Mouse (Mus musculus): Measurements from ENCODE around the gene Adamts3.

Adamts3 gene

GRCm38 (mm10) chr5:89883051-89883907 lies at the start of gene Adamts3:
Adamts3 (minus strand) TSS chr5:89883334.
- DNase-seq (ENCODE audit: low spot score in 2 of 2) = peak in 1 of 2 experiments; percentile 38

- no peak for DNase-seq (ENCODE audit: low spot score in 2 of 2)
Observed at GRCm38 (mm10) chr5:89931511-89931910, 48.4 kb upstream of the Adamts3 start.

- DNase-seq (ENCODE audit: low spot score in 2 of 2) = no peak
Observed at GRCm38 (mm10) chr5:89912359-89912758, 29.2 kb upstream of the Adamts3 start.

GRCm38 (mm10) chr5:89911950-89912349 lies 28.8 kb upstream of the Adamts3 start:
- DNase-seq (ENCODE audit: low spot score in 2 of 2) = no peak

- DNase-seq (ENCODE audit: low spot score in 2 of 2) = no peak
Observed at GRCm38 (mm10) chr5:89911508-89911907, 28.4 kb upstream of the Adamts3 start.

GRCm38 (mm10) chr5:89906884-89907431 lies 23.8 kb upstream of the Adamts3 start:
- no peak for DNase-seq (ENCODE audit: low spot score in 2 of 2)

- no peak for DNase-seq (ENCODE audit: low spot score in 2 of 2)
Observed at GRCm38 (mm10) chr5:89901026-89901425, 17.9 kb upstream of the Adamts3 start.

- no peak for DNase-seq (ENCODE audit: low spot score in 2 of 2)
Observed at GRCm38 (mm10) chr5:89897495-89897894, 14.4 kb upstream of the Adamts3 start.

GRCm38 (mm10) chr5:89895520-89895919 lies 12.4 kb upstream of the Adamts3 start:
- no peak for DNase-seq (ENCODE audit: low spot score in 2 of 2)

- no peak for DNase-seq (ENCODE audit: low spot score in 2 of 2)
Observed at GRCm38 (mm10) chr5:89884991-89885390, 1.9 kb upstream of the Adamts3 start.

GRCm38 (mm10) chr5:89883908-89884204 lies 722 bp upstream of the Adamts3 start:
- no peak for DNase-seq (ENCODE audit: low spot score in 2 of 2)

GRCm38 (mm10) chr5:89882091-89882734 lies 921 bp downstream of the Adamts3 start:
- DNase-seq (ENCODE audit: low spot score in 2 of 2) = peak; percentile 52 to 53

- DNase-seq (ENCODE audit: low spot score in 2 of 2) = no peak
Observed at GRCm38 (mm10) chr5:89881425-89881824, 1.7 kb downstream of the Adamts3 start.

- DNase-seq (ENCODE audit: low spot score in 2 of 2) = no peak
Observed at GRCm38 (mm10) chr5:89878866-89879392, 4.2 kb downstream of the Adamts3 start.

- DNase-seq (ENCODE audit: low spot score in 2 of 2) = no peak
Observed at GRCm38 (mm10) chr5:89872661-89873060, 10.5 kb downstream of the Adamts3 start.

GRCm38 (mm10) chr5:89859603-89860002 lies 23.5 kb downstream of the Adamts3 start:
- DNase-seq (ENCODE audit: low spot score in 2 of 2) = no peak

GRCm38 (mm10) chr5:89858837-89859236 lies 24.3 kb downstream of the Adamts3 start:
- DNase-seq (ENCODE audit: low spot score in 2 of 2) = no peak

GRCm38 (mm10) chr5:89846551-89846950 lies 36.6 kb downstream of the Adamts3 start:
- DNase-seq (ENCODE audit: low spot score in 2 of 2) = peak in 1 of 2 experiments; percentile 57

GRCm38 (mm10) chr5:89844354-89844753 lies 38.8 kb downstream of the Adamts3 start:
- no peak for DNase-seq (ENCODE audit: low spot score in 2 of 2)

- DNase-seq (ENCODE audit: low spot score in 2 of 2) = no peak
Observed at GRCm38 (mm10) chr5:89843478-89843877, 39.7 kb downstream of the Adamts3 start.

GRCm38 (mm10) chr5:89839627-89840026 lies 43.5 kb downstream of the Adamts3 start:
- DNase-seq (ENCODE audit: low spot score in 2 of 2) = peak in 1 of 2 experiments; percentile 57

- DNase-seq (ENCODE audit: low spot score in 2 of 2) = no peak
Observed at GRCm38 (mm10) chr5:89821175-89821574, 62.0 kb downstream of the Adamts3 start.

- DNase-seq (ENCODE audit: low spot score in 2 of 2) = peak in 1 of 2 experiments; percentile 11
Observed at GRCm38 (mm10) chr5:89819531-89819930, 63.6 kb downstream of the Adamts3 start.

Measured in left cerebral cortex, adult 9 months (tissue).